Comparison of ENCODE assay signal across 8 mouse cellular contexts in the genomic region with DNA sequence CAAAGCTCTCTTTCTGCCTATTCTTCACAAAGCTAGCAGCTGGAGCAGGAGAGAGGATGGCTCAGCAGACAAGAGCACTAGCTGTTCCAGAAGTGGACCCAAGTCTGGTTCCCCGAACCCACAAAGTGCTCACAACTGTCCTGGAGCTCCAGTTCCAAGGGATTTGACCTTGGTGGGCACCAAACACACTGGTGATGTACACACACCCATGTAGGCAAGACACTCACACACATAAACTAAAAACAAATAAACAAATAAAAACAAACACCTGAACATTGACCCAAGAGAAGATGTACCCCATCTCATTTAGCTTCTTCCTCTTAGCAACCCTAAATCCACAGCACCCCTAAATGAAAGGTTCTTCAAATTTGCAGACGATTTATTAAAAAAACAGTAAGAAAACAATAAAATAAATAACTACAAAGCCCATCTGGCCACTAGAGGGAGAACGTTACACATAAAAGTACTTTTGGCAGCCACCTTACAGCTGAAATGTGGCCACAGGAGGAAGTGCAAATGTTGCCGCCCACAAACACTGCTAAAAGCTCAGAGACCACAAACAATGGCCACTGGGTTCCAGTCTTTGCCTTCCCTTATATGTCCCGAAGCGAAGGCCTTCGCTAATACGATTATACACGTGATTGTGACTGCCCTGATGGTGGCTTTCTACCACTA. TPM values are rescaled to one million over a fixed set of nuclear protein-coding genes. Genes with fewer than 3 reads are reported as not detected.
DNase-seq lines count a peak whose midpoint lies in the region; ATAC-seq and TF ChIP-seq lines count a peak whose summit lies in the region.
"Had no signal": no experiment of that assay in that cellular context is flagged by ENCODE, and none has a peak within 500 bp of the region (broad histone marks: within the 10 kb centered on the region; RNA-seq: fewer than 3 reads in every experiment).

No protein-coding gene starts in this region.

- no peaks in the 10 kb centered on the region for H3K79me2 ChIP-seq in heart, adult 2 months (replicated peaks; ENCODE audit: control insufficient read depth, insufficient read depth, low read length)

- H3K4me3 ChIP-seq in heart, adult 2 months = no peak overlapping the region
- no peak overlapping the region for H3K4me3 ChIP-seq in limb, embryonic 10.5 days
- H3K4me3 ChIP-seq in midbrain, embryonic 14.5 days (replicated peaks; ENCODE audit: low read depth, low read length) = no peak overlapping the region
- H3K4me3 ChIP-seq in small intestine, adult 2 months (ENCODE audit: low read depth, low read length) = no peak overlapping the region

- no peaks in the 10 kb centered on the region for H3K9me3 ChIP-seq in limb, embryonic 10.5 days (replicated peaks)
- no peaks in the 10 kb centered on the region for H3K9me3 ChIP-seq in midbrain, embryonic 14.5 days (ENCODE audit: control insufficient read depth, low read length)

- H3K36me3 ChIP-seq in heart, adult 2 months (ENCODE audit: control insufficient read depth, insufficient read depth, low read length) = peaks cover 4% of the 10 kb centered on the region
- no peaks in the 10 kb centered on the region for H3K36me3 ChIP-seq in limb, embryonic 10.5 days
- H3K36me3 ChIP-seq in midbrain, embryonic 14.5 days (ENCODE audit: control insufficient read depth, insufficient read depth, low read length) = no peaks in the 10 kb centered on the region
- H3K36me3 ChIP-seq in small intestine, adult 2 months (ENCODE audit: control insufficient read depth, insufficient read depth, low read length) = no peaks in the 10 kb centered on the region

- peak overlapping the region; percentile 30; the same call in 1 of the 2 replicates for H3K9ac ChIP-seq in heart, adult 2 months (ENCODE audit: low read depth, low read length)
- H3K9ac ChIP-seq in midbrain, embryonic 14.5 days (replicated peaks; ENCODE audit: low read length) = no peak overlapping the region

- intact Hi-C loops in heart, adult 2 months (cut with DNase I) = loop anchor here (1.0 to 10.0 kb wide), 4 partner anchors 246 to 636 kb away; a partner anchor contains a TSS

- no peak for TF ChIP-seq POLR2A in heart, adult 2 months (IDR thresholded peaks at IDR 0.05; ENCODE audit: insufficient read depth, low read depth, low read length)
- no peak for TF ChIP-seq POLR2A in small intestine, adult 2 months (IDR thresholded peaks at IDR 0.05; ENCODE audit: low read depth, low read length)

- H3K27ac ChIP-seq in heart, adult 2 months = peak overlapping the region; percentile 16; the same call in 1 of the 2 replicates
- H3K27ac ChIP-seq in limb, embryonic 10.5 days = peak overlapping the region; percentile 67
- H3K27ac ChIP-seq in midbrain, embryonic 14.5 days (replicated peaks; ENCODE audit: low read depth, low read length) = no peak overlapping the region
- H3K27ac ChIP-seq in small intestine, adult 2 months (ENCODE audit: insufficient read depth, low read depth, low read length) = no peak overlapping the region
- H3K27ac ChIP-seq: macrophage had no signal

- ATAC-seq in activated CD4-positive, CD25-positive, alpha-beta regulatory T cell, adult 4 months = peak; percentile 97
- peak; percentile 70 for ATAC-seq in midbrain, embryonic 14.5 days (ENCODE audit: low FRiP score, low TSS enrichment)

- H3K4me1 ChIP-seq in heart, adult 2 months (ENCODE audit: control insufficient read depth, insufficient read depth, low read length) = peaks cover 1% of the 10 kb centered on the region; the same call in 1 of the 2 replicates
- H3K4me1 ChIP-seq in limb, embryonic 10.5 days = no peaks in the 10 kb centered on the region
- no peaks in the 10 kb centered on the region for H3K4me1 ChIP-seq in midbrain, embryonic 14.5 days (ENCODE audit: control insufficient read depth, insufficient read depth, low read length)
- no peaks in the 10 kb centered on the region for H3K4me1 ChIP-seq in small intestine, adult 2 months (ENCODE audit: control insufficient read depth, insufficient read depth, insufficient read length, low read length)

- H3K4me2 ChIP-seq in midbrain, embryonic 14.5 days (ENCODE audit: low read length) = no peak overlapping the region

- 0 out of 2 replicates have a peak, but pooled peaks have one; percentile 54 for TF ChIP-seq EP300 in heart, adult 2 months (IDR thresholded peaks at IDR 0.05; ENCODE audit: insufficient read depth, low read depth, low read length)

- peak; percentile 89 for TF ChIP-seq CTCF in heart, adult 2 months (IDR thresholded peaks at IDR 0.05)
- TF ChIP-seq CTCF in small intestine, adult 2 months (IDR thresholded peaks at IDR 0.05; ENCODE audit: extremely low read depth, insufficient read length, insufficient replicate concordance, low read depth, low read length) = peak; percentile 44; the same call in 1 of the 2 replicates

- DNase-seq in embryo, embryonic 10.5 days (ENCODE audit: low spot score) = peak; percentile 88
- peak; percentile 57 to 72 for DNase-seq in heart, adult 2 months
- peak; percentile 73 for DNase-seq in kidney, adult 11 months
- peak; percentile 54 for DNase-seq in limb, embryonic 10.5 days (ENCODE audit: low spot score)
- DNase-seq in midbrain, embryonic 14.5 days = peak; percentile 91

- WGBS in heart, adult 2 months = 6% methylated on average over 9 of the region's 9 CpGs
- WGBS in limb, embryonic 10.5 days = 29% methylated on average over 9 of the region's 9 CpGs
- 15% methylated on average over 9 of the region's 9 CpGs for WGBS in midbrain, embryonic 14.5 days
- 12% methylated on average over 9 of the region's 9 CpGs for WGBS in small intestine, adult 2 months

- H3K27me3 ChIP-seq in heart, adult 2 months (ENCODE audit: control insufficient read depth, insufficient read depth, low read length) = no peaks in the 10 kb centered on the region
- H3K27me3 ChIP-seq in limb, embryonic 10.5 days (ENCODE audit: low read depth, poor library complexity, severe bottlenecking) = no peaks in the 10 kb centered on the region
- no peaks in the 10 kb centered on the region for H3K27me3 ChIP-seq in midbrain, embryonic 14.5 days (ENCODE audit: control insufficient read depth, insufficient read depth, low read length)
- H3K27me3 ChIP-seq in small intestine, adult 2 months (ENCODE audit: control insufficient read depth, insufficient read depth, low read length) = no peaks in the 10 kb centered on the region

RNA-seq across cellular contexts. Expression of a gene that starts 33.5 kb away (rescaled TPM):
- polyA plus RNA-seq in activated CD4-positive, CD25-positive, alpha-beta regulatory T cell, adult 4 months (2017; shearing (Covaris generic)) = 1 to 10 TPM; 2.3 to 2.4 TPM
- 1 to 10 TPM; 3.2 to 3.8 TPM for total RNA-seq in heart, adult 2 months (2021)
- polyA plus RNA-seq in heart, adult 2 months (2012; rRNA removed) = 1.6 and 3.5 TPM in 2 replicates
- polyA plus RNA-seq in limb, embryonic 10.5 days (2016; fragmentation: Nextera tagmentation; extraction: Ambion mirVana) = 5.6 and 7.1 TPM in 2 replicates
- polyA plus RNA-seq in midbrain, embryonic 14.5 days (2014; fragmentation: Nextera tagmentation; extraction: Ambion mirVana) = 5.5 and 8.5 TPM in 2 replicates
- 0.66 and 0.98 TPM in 2 replicates for polyA plus RNA-seq in small intestine, adult 2 months (2012; rRNA removed)

Comparison
In these comparisons a context has a peak if more than half of its experiments do, and no peak if none do; other contexts are left out.
1. H3K27ac ChIP-seq: peak in heart, adult 2 months (single experiment) and limb, embryonic 10.5 days (single experiment); none in midbrain, embryonic 14.5 days (single experiment) and small intestine, adult 2 months (single experiment).
2. Peak in every context shown above with its lines, with median percentiles within 50 percentile points of each other: DNase-seq.